Mouse (Mus musculus) cerebellum, postnatal 10 days (tissue): ENCODE measurements at regions not wholly inside any gene's neighbourhood (a gene's known extent, or its start where the extent isn't known, plus 50 kb on each side); places are given as distances from the start of the nearest gene placed in this dataset.

Source experiments
- DNase-seq, 2 experiments: peaks; one replicate each; pipeline ENCODE4 v3.0.0; 2021; ENCODE audit warnings: mixed read lengths in 2 of 2

GRCm38 (mm10) chr14:114808621-114809020, 283.4 kb upstream of the Gpc5 start:
- no peak for DNase-seq

GRCm38 (mm10) chr14:114820677-114821076, 271.3 kb upstream of the Gpc5 start:
- DNase-seq, result no peak

GRCm38 (mm10) chr14:114821098-114821594, 270.9 kb upstream of the Gpc5 start:
- DNase-seq, result no peak

DNA sequence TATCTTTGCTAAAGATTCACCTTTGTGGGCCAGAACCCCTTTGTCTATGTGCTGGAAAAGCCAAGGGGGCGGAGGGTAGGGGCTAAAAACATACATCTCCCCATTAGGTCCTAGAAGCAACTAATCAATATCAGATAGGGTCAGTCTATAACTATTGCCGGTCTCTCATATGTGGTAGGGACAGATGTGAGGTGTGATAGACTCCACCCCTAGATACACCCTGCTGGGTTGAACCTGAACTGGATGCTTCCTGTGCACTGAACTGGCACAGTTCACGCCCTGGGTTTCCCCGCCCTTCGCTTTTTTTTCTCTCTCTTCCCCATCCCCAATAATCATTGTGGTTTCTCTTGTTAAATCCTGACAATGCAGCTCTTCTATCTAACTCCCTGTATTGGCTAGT, 270.3 kb upstream of the Gpc5 start:
- no peak for DNase-seq

DNA sequence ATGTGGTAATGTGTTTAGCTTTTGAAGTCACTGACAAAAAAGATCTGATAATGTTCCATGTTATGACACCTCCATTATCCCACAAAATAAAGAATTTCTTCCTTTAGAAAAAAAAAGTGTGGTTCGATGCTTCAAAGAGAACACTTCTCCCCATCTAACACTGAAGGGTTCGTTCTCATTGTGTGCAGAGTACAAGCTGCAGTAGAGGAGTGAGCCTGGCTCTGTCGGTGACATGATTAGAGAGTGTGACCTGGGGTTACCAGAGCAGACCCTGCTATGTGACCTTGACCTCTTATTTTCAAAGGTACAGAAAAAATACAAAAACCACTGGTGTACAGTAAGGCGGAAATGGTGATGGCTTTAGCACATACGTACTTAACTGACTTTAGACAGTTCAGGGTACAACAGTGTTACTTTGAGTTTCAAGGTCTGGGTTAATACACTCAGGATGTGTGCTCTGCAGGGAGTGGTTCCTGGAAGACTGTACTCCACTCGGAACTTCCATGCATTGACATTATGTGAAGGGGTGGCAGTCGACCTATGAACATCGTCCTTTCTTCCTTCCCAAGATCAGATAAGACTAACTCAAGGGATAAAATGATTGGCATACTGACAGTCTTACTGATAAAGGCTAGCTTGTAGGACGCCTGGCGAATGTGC, 265.2 kb upstream of the Gpc5 start:
- DNase-seq, result no peak

DNA sequence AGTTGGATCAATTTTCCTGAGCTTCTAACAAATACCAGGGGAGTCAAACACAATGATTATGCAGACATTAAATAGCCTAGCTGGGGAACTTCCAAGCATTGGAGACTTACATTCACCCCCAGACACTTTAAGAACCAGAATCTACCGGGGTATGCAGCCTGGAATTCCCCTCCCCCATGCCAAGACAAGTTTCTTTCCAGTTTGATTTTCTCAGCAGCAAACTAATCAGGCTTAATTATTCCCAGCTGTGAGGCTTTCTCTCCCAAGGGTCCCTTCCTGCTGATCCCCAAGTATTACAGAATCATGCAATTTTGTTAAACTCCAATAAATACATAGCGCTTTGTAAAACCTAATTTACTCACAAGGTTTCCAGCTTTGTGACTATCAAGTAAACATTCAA, 262.7 kb upstream of the Gpc5 start:
- no peak for DNase-seq

- DNase-seq, result peak; percentile 45 to 49
These were observed 259.0 kb upstream of the Gpc5 start for GRCm38 (mm10) chr14:114832987-114833386.

DNA sequence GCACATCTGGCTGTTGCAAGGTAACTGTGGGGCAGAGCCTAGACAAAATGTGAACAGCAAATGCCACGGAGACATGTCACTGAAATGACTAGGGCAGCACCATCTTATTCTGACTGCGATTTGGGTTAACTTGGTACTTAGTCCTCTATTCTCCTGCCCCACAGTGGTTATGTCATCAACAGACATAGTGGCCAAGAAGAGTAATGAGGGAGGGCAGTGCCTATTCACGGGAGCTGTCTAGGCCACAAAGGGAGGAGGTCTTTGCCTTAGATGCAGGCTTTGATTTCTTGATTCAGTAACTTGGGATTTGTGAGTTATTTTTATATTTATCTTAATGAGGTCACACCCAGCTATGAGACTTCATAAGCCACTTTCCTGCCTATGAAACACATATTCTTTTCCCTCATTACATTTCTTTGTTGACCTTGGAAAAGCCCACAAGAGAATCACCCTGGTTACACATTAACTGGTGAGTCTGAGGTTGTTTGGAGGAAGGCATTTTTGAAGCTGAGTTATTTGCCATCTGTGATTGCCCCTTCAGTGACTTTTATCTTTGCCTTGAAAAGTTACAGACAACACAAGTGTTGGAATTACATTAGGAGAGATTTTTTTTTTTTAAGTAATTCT, 255.2 kb upstream of the Gpc5 start:
- no peak for DNase-seq

DNA sequence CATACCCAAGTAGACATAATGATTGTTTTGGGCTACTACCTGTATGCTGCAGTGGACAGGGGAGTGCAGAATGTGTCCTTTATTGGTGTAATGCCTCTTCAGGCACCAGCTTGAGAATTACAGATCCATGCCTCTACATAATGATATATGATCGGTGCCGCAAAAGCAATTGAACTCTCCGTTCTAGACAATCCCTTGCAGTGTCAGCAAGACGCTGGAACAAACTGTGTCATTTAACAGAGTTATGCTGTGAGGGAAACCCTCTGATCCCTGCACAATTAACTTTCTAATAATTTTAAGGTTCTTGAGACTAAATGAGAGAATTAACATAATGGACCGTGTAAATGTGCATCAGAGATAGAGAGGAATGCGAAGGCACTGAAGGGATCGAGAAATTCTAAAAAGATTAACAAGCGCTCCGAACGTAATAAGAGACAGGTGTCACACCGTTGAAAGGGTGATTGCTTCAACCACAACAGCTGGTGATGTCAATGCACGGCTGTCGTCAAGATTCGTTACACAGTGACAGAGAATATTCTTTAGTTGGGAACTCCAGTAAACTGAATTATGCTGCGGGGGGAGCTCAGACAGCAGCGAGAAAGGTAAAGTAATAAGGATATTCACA, 254.3 kb upstream of the Gpc5 start:
- no peak for DNase-seq

- DNase-seq, result no peak
These were observed 252.6 kb upstream of the Gpc5 start for GRCm38 (mm10) chr14:114839340-114839903.

GRCm38 (mm10) chr14:114840766-114841165, 251.2 kb upstream of the Gpc5 start:
- no peak for DNase-seq

DNA sequence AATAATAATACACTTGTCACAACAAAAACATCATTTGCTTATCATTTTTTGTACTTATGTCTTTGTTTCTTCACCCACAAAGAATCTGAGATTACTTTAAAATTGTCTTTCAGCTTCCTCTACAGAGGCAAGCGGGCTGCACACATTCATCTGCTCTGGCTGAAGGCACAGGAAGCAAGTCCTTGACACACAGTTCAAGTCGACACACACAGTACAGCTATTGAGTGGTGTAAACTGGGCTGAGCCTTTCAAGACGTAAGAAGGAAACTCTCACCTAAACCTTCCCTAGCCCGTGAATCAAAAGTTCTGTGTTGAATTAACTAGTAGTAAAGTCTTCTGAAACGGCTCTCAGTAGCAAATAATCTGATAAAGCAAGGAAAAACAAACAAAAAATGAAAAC, 250.5 kb upstream of the Gpc5 start:
- DNase-seq, result no peak

DNA sequence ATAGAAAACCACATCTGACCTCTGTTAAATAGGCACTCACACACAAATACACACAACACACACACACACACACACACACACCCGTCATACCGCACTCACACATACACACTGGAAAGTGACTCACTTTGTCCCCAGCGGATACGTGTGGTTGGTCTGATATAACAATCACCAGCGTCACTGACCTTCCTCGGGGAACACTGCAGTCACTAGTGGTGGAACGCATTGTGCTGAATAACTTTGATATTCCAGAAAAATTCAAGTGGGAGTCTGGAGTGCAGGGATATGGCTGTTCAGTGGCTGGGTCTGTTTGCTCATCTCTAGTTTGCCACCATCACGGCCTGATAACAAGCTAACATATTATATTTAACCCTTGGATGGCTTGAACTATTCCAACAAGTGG, 249.7 kb upstream of the Gpc5 start:
- DNase-seq, result no peak

GRCm38 (mm10) chr14:114843105-114843743, 248.8 kb upstream of the Gpc5 start:
- no peak for DNase-seq

DNA sequence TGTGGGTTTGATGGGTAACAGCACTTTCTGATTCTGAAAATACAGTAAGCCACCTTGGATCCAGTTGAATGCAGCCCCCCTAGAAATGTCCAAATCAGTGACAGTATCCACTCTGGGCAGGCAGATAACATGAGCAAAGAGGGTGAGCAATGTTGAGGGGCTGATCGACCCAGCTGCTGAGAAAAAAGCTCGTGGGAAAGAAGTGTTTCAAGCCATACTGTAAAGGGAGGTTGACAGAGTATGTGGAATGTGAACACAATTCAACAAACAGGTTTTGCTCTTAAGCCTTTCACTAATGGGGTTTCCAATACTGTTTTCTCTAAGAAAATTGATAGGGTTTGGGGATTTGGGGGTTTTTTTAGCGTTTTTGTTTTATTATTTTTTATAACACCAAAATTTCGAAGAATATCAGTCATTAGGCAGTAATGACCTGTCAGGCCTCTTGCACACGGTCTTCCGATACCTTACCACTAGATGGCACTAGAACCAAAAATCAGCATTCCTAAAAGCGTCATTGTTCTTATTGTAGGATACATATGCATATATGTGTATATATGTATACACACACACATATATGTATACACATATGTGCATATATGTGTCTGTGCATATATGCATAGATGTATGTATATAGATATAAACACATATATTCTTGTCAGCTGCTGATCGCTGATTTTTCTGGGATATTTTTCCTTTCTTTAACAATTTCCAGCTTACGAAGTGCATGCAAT, 237.5 kb upstream of the Gpc5 start:
- peak; percentile 24 to 51 for DNase-seq

- no peak for DNase-seq
These were observed 236.8 kb upstream of the Gpc5 start for GRCm38 (mm10) chr14:114855055-114855740.

DNA sequence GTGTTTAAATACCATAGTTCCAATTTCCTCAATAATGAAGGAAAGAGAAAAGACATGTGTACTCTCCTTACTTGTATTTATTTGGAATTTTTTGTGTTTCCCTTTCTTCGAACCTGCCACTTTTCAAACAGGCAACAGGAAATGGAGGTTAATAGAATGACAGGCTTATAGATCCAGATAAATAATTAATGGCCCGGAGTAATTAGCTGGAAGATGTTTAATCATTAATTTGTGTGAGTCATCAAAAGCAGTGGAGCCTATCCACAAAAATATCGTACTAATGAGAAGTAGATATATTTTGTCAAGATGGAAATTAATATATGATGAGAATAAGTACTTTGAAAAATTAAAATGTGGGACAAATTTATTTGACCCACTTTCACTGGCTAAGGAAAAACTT, 236.3 kb upstream of the Gpc5 start:
- DNase-seq, result no peak

DNA sequence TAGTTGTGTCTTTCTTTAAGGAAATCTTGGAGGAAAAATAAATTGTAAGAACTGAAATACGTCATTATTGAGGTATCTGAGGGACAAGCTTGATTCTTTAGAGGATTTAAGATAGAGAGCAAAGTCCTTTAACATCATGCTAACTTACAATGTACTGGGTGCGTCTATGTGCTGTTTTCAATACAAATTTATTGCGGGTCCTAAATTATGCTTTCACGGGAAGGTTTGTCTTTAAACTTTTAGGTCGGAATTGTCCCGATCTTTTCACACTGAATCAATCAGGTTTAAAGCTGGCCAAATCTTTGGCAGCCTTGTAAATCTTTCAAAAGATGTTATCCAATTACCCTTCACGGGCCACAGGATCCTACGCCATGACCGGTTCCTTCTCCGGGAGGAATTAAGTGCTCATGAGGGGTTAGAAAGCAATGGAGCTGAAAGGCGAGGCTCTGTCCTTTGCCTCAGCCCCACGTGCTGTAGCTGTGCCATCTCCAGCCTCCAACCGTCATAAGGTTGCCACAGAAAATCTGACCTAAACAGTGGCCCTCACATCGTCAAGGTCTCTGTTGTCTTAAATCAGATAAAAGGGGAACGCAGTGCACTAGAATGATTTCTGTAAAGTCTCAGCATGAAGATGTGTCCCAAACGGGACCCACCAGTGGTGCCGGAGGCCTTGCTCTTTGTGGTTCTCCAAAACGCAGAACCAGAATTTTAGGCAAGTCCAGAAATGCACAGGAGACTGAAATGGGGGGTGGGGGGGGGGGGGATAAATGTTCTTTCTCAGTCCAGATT, 235.6 kb upstream of the Gpc5 start:
- DNase-seq, result no peak

DNA sequence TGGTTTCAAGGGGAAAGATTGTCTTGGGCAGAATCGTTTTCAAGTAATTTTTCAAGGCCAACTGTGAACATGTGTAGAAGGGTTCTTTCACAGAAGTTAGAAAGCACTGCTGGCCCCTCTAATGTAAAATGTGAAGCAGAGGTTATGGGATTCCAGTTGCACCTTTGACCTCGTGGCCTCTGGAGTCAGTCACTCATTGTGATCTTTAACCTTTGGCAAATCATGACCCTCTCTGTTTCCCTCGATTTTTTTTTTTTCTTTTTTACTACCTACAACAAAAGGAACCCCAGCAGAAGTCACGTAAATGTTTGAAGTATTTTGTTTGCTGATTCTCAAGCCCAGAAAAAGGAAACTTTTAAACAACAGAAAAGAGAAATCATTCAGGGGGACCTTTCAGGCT, 234.8 kb upstream of the Gpc5 start:
- no peak for DNase-seq

DNA sequence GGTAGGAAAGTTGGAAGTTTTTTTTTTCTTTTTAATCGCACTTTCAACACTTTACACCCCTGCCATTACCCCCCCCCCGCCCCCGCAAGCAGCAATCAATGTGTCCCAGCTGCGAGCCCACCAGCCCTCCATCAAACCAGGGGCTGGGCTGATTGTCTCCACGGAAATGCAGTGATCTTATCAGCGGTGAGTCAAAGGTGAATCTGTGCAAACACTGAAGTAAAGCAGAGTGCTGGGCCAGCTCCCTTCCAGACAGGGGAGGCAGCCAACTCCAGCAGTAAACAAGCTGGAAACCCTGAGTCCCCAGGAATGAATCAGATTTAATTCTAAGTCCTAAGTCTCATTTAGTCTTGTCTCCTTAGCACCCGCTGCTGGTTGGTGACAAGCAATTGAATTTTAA, 234.3 kb upstream of the Gpc5 start:
- DNase-seq, result no peak

DNA sequence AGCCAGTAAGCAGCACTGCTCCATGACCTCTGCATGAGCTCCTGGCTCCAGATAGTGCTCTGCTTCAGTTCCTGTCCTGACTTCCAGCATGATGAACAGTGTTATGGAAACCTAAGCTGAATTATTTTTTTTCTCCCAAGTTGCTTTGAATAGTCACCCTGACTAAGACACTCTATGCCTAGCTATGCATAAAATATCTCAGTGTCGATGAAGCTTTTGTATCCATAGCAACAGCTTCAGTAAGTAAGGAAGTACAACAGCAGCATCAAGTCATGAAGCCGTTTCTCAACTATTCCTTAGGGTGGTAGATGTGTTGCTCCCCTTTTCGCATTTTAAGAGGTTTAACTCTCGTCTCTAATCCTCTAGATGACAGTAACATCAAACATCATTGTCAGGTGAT, 228.4 kb upstream of the Gpc5 start:
- DNase-seq, result no peak
